In the genomic region with DNA sequence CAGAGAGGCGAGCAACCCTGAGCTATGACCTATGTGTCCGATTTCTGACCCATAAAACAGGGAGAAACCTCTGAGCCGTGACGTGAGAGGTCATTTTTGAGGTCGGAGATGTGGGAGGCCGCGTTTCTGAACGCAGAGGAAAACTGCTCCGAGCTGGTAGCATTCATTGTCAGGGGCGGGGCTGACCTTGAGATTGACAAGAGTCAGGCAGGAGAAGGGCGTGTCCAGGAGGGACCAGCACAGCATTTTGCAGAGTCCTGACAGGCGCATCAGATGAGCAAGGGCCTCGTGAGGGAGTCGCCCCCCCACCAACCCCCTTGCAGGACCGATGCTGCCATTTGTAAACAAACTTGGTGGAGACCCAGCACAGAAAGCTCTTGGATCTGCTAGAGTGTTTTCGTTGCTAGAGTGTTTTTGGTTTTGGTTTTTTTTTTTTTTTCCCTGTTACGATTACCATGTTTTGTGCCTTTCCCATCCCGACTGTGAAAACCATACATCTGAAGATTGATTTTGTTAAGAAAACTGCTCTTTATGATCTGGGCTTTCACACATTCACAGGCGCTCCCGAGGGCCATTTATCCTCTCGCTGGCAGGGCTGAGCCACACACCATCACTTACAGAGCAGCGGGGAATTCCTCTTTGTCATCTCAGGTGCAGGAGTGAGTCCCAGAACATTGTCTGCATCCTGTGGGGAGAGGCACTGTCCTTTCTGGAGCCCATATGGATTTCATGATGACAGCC, we compare ENCODE assay signal across 8 mouse cellular contexts.
DNase-seq lines count a peak whose midpoint lies in the region; ATAC-seq lines count a peak whose summit lies in the region.

No protein-coding gene starts in this region.

- peak overlapping the region; percentile 20 for H3K4me2 ChIP-seq in forebrain, embryonic 16.5 days (ENCODE audit: low read length)
- peak overlapping the region; percentile 12; the same call in 1 of the 2 replicates for H3K4me2 ChIP-seq in liver, embryonic 13.5 days

- WGBS in forebrain, embryonic 16.5 days = 16% methylated on average over 22 of the region's 22 CpGs
- 16% methylated on average over 22 of the region's 22 CpGs for WGBS in liver, embryonic 13.5 days (ENCODE audit: insufficient replicate concordance)

- no peak overlapping the region for H3K27ac ChIP-seq in forebrain, embryonic 16.5 days (ENCODE audit: low read length)
- H3K27ac ChIP-seq in liver, embryonic 13.5 days = no peak overlapping the region

- H3K9ac ChIP-seq in forebrain, embryonic 16.5 days (replicated peaks; ENCODE audit: low read depth, low read length) = no peak overlapping the region
- H3K9ac ChIP-seq in liver, embryonic 13.5 days = no peak overlapping the region

- no peaks in the 10 kb centered on the region for H3K36me3 ChIP-seq in forebrain, embryonic 16.5 days (ENCODE audit: control insufficient read depth, insufficient read depth)
- H3K36me3 ChIP-seq in liver, embryonic 13.5 days = no peaks in the 10 kb centered on the region

- peak; percentile 7 for DNase-seq in kidney, adult 9 months
- no peak for DNase-seq in kidney, adult 11 months
- DNase-seq in adrenal gland, adult 8-10 months = peak; percentile 5
- no peak for DNase-seq in liver, embryonic 13.5 days
- DNase-seq in urinary bladder, adult 18-20 months (ENCODE audit: low spot score in 2 of 2) = no peak
- DNase-seq in gastrocnemius, postnatal 4 days (ENCODE audit: low spot score in 2 of 2) = no peak
- no peak for DNase-seq in cerebellum, adult 9-11 months

- H3K4me1 ChIP-seq in forebrain, embryonic 16.5 days (replicated peaks; ENCODE audit: control insufficient read depth, insufficient read depth, low read length) = peaks cover 16% of the 10 kb centered on the region
- H3K4me1 ChIP-seq in liver, embryonic 13.5 days (replicated peaks) = 0 out of 2 replicates have a peak, but pooled peaks cover 5% of the 10 kb centered on the region

- ATAC-seq in forebrain, embryonic 16.5 days = 0 out of 2 replicates have a peak, but pooled peaks have one; percentile 18
- ATAC-seq in liver, embryonic 13.5 days (ENCODE audit: low read depth) = no peak

- no peak overlapping the region for H3K4me3 ChIP-seq in forebrain, embryonic 16.5 days (replicated peaks; ENCODE audit: low read length)
- H3K4me3 ChIP-seq in liver, embryonic 13.5 days (replicated peaks) = no peak overlapping the region

- H3K27me3 ChIP-seq in forebrain, embryonic 16.5 days (replicated peaks; ENCODE audit: control insufficient read depth, insufficient read depth, low read length) = no peaks in the 10 kb centered on the region
- peaks cover 4% of the 10 kb centered on the region; the same call in 1 of the 2 replicates for H3K27me3 ChIP-seq in liver, embryonic 13.5 days

- no peaks in the 10 kb centered on the region for H3K9me3 ChIP-seq in forebrain, embryonic 16.5 days (ENCODE audit: control insufficient read depth, low read length)
- H3K9me3 ChIP-seq in liver, embryonic 13.5 days (replicated peaks) = no peaks in the 10 kb centered on the region

Comparison
In these comparisons a context has a peak if more than half of its experiments do, and no peak if none do; other contexts are left out.
1. DNase-seq: peak in kidney, adult 9 months (single experiment) and adrenal gland, adult 8-10 months (single experiment); none in kidney, adult 11 months (single experiment), liver, embryonic 13.5 days (single experiment), urinary bladder, adult 18-20 months (0 of 2), gastrocnemius, postnatal 4 days (0 of 2) and cerebellum, adult 9-11 months (single experiment).